Mouse (Mus musculus): ENCODE results near the gene D1Ertd622e. TPM values are rescaled to one million over a fixed set of nuclear protein-coding genes. Genes with fewer than 3 reads are reported as not detected.

The D1Ertd622e gene
- polyA plus RNA-seq, 2 experiments, result 14.1 to 14.7 TPM

DNA sequence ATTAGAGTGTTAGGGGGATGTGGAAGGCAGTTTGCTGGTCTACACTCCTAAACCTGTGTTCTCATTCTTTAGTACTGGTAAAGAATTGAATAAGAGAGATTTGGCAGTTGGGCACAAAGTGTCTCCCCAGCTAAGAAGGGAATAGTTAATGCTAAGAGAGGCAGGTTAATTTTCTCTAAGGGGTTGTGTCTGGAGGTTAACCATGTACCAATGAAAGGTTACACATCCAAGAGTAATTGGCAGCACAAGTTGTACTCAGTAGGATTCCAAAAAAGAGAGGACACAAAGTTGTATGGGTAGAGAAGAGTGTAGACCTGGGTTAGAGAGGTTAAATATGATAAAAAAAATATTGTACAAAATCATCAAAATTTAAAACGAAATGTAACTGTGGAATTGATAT, 58.5 kb downstream of the D1Ertd622e start:
- ATAC-seq (ENCODE audit: low FRiP score, low read depth), result no peak
- H3K4me2 ChIP-seq (replicated peaks; ENCODE audit: low read depth, low read length, severe bottlenecking), result no peak overlapping the region

GRCm38 (mm10) chr1:97600371-97600770, 61.5 kb downstream of the D1Ertd622e start:
- Histone ChIP-seq H3K27me3 (ENCODE audit: control insufficient read depth, insufficient read depth, low read length) (no peaks in the 10 kb centered on the region), H3K9me3 (ENCODE audit: control insufficient read depth, low read length) (no peaks in the 10 kb centered on the region), H3K4me2 (replicated peaks; ENCODE audit: low read depth, low read length, severe bottlenecking) (no peak overlapping the region), H3K4me3 (replicated peaks; ENCODE audit: low read length) (no peak overlapping the region), H3K9ac (ENCODE audit: low read depth, low read length, severe bottlenecking) (no peak overlapping the region), H3K36me3 (ENCODE audit: control insufficient read depth, insufficient read depth, low read length) (no peaks in the 10 kb centered on the region), H3K4me1 (ENCODE audit: control insufficient read depth, insufficient read depth, low read length) (no peaks in the 10 kb centered on the region), H3K27ac (replicated peaks; ENCODE audit: low read depth, low read length) (no peak overlapping the region)
- WGBS, result 69% methylated on average over 2 of the region's 2 CpGs
- ATAC-seq (ENCODE audit: low FRiP score, low read depth) (no peak), DNase-seq (ENCODE audit: low spot score) (no peak)
- no peak for TF ChIP-seq POLR2A (IDR thresholded peaks at IDR 0.05; ENCODE audit: borderline replicate concordance, extremely low read depth, insufficient read depth, insufficient read length)

More for the DNA sequence above, 58.5 kb downstream of the D1Ertd622e start:
- Histone ChIP-seq H3K36me3 (ENCODE audit: control insufficient read depth, insufficient read depth, low read length) (no peaks in the 10 kb centered on the region), H3K4me1 (ENCODE audit: control insufficient read depth, insufficient read depth, low read length) (no peaks in the 10 kb centered on the region), H3K27me3 (ENCODE audit: control insufficient read depth, insufficient read depth, low read length) (no peaks in the 10 kb centered on the region), H3K27ac (replicated peaks; ENCODE audit: low read depth, low read length) (no peak overlapping the region), H3K9ac (ENCODE audit: low read depth, low read length, severe bottlenecking) (no peak overlapping the region), H3K9me3 (ENCODE audit: control insufficient read depth, low read length) (no peaks in the 10 kb centered on the region), H3K4me3 (replicated peaks; ENCODE audit: low read length) (no peak overlapping the region)
- WGBS, result 77% methylated on average over 1 of the region's 1 CpGs
- DNase-seq (ENCODE audit: low spot score), result no peak
- no peak for TF ChIP-seq POLR2A (IDR thresholded peaks at IDR 0.05; ENCODE audit: borderline replicate concordance, extremely low read depth, insufficient read depth, insufficient read length)

DNA sequence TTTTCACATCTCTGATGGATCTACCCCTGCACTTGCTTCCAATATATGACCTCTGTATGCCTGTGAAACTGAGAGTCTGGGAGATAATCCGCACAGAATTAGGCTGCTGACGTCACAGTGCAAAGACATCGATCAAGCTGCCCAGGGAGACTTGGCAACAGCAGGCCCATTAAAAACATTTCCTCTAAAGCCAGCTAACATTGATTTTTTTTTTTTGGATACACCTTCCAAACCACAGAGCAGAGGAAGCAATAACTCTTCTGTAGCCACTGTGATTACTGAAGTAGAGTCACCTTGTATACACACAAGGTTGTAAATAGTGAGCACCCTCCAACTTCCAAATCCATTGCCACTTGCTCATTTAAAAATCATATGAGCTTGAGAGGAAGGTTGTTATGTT, 62.8 kb downstream of the D1Ertd622e start:
- no peak for ATAC-seq (ENCODE audit: low FRiP score, low read depth)
- no peak for DNase-seq (ENCODE audit: low spot score)
- H3K27ac ChIP-seq (replicated peaks; ENCODE audit: low read depth, low read length), result no peak overlapping the region
- H3K4me2 ChIP-seq (replicated peaks; ENCODE audit: low read depth, low read length, severe bottlenecking), result no peak overlapping the region
- H3K4me3 ChIP-seq (replicated peaks; ENCODE audit: low read length), result no peak overlapping the region
- no peaks in the 10 kb centered on the region for H3K9me3 ChIP-seq (ENCODE audit: control insufficient read depth, low read length)
- no peaks in the 10 kb centered on the region for H3K27me3 ChIP-seq (ENCODE audit: control insufficient read depth, insufficient read depth, low read length)
- no peaks in the 10 kb centered on the region for H3K36me3 ChIP-seq (ENCODE audit: control insufficient read depth, insufficient read depth, low read length)
- TF ChIP-seq POLR2A (IDR thresholded peaks at IDR 0.05; ENCODE audit: borderline replicate concordance, extremely low read depth, insufficient read depth, insufficient read length), result no peak
- no peak overlapping the region for H3K9ac ChIP-seq (ENCODE audit: low read depth, low read length, severe bottlenecking)
- WGBS, result 61% methylated on average over 3 of the region's 3 CpGs
- no peaks in the 10 kb centered on the region for H3K4me1 ChIP-seq (ENCODE audit: control insufficient read depth, insufficient read depth, low read length)

- no peak overlapping the region for H3K4me3 ChIP-seq (replicated peaks; ENCODE audit: low read length)
- no peaks in the 10 kb centered on the region for H3K4me1 ChIP-seq (ENCODE audit: control insufficient read depth, insufficient read depth, low read length)
- no peaks in the 10 kb centered on the region for H3K36me3 ChIP-seq (ENCODE audit: control insufficient read depth, insufficient read depth, low read length)
- H3K27ac ChIP-seq (replicated peaks; ENCODE audit: low read depth, low read length), result no peak overlapping the region
- 72% methylated on average over 3 of the region's 3 CpGs for WGBS
- no peak overlapping the region for H3K9ac ChIP-seq (ENCODE audit: low read depth, low read length, severe bottlenecking)
- DNase-seq (ENCODE audit: low spot score) (no peak), ATAC-seq (ENCODE audit: low FRiP score, low read depth) (no peak)
- no peak overlapping the region for H3K4me2 ChIP-seq (replicated peaks; ENCODE audit: low read depth, low read length, severe bottlenecking)
- no peaks in the 10 kb centered on the region for H3K9me3 ChIP-seq (ENCODE audit: control insufficient read depth, low read length)
- TF ChIP-seq POLR2A (IDR thresholded peaks at IDR 0.05; ENCODE audit: borderline replicate concordance, extremely low read depth, insufficient read depth, insufficient read length), result no peak
- H3K27me3 ChIP-seq (ENCODE audit: control insufficient read depth, insufficient read depth, low read length), result no peaks in the 10 kb centered on the region
Observed at GRCm38 (mm10) chr1:97588561-97588960, 73.3 kb downstream of the D1Ertd622e start.

DNA sequence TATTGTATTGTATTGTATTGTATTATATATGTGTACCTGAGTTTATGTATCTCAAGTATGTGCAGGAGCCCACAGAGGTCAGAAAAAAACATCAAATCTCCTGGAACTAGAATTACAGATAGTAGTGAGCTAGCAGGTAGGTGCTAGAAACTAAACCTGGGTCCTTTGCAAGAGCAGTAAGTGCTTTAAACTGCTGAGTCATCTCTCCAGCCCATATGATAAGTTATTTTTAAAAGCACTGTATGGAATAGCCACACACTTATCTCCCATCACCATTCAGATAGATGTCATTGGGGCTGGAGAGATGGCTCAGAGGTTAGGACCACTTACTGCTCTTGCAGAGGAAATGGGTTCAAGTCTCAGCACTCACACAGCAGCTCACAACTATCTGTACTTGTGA, 76.8 kb downstream of the D1Ertd622e start:
- H3K4me2 ChIP-seq (replicated peaks; ENCODE audit: low read depth, low read length, severe bottlenecking), result no peak overlapping the region
- H3K27me3 ChIP-seq (ENCODE audit: control insufficient read depth, insufficient read depth, low read length), result no peaks in the 10 kb centered on the region
- no peaks in the 10 kb centered on the region for H3K9me3 ChIP-seq (ENCODE audit: control insufficient read depth, low read length)
- H3K4me3 ChIP-seq (replicated peaks; ENCODE audit: low read length), result no peak overlapping the region
- no peak overlapping the region for H3K9ac ChIP-seq (ENCODE audit: low read depth, low read length, severe bottlenecking)
- no peak overlapping the region for H3K27ac ChIP-seq (replicated peaks; ENCODE audit: low read depth, low read length)
- no peaks in the 10 kb centered on the region for H3K4me1 ChIP-seq (ENCODE audit: control insufficient read depth, insufficient read depth, low read length)
- no peak for DNase-seq (ENCODE audit: low spot score)
- TF ChIP-seq POLR2A (IDR thresholded peaks at IDR 0.05; ENCODE audit: borderline replicate concordance, extremely low read depth, insufficient read depth, insufficient read length), result no peak
- ATAC-seq (ENCODE audit: low FRiP score, low read depth), result no peak
- H3K36me3 ChIP-seq (ENCODE audit: control insufficient read depth, insufficient read depth, low read length), result no peaks in the 10 kb centered on the region

DNA sequence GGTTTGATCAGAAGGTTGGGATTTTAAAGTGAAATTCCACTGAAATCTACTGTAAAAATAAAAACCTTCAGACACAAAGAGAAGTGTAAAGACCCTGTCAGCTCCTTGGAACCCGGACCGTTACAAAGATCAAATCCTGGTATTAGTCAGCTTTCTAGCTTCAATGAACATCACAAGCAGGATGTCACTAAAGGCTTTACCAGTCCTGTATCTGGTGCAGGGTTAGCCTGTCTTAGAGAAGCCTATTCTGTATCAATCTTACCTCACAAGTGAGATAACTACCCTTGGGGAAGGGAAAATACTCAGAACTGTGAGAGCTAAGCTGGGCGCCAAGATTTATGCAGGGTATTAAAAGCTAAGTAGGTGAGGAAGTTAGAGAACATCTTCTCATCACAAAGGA, 77.7 kb downstream of the D1Ertd622e start:
- no peak overlapping the region for H3K9ac ChIP-seq (ENCODE audit: low read depth, low read length, severe bottlenecking)
- WGBS, result 81% methylated on average over 3 of the region's 3 CpGs
- no peak for TF ChIP-seq POLR2A (IDR thresholded peaks at IDR 0.05; ENCODE audit: borderline replicate concordance, extremely low read depth, insufficient read depth, insufficient read length)
- no peak for DNase-seq (ENCODE audit: low spot score)
- H3K4me2 ChIP-seq (replicated peaks; ENCODE audit: low read depth, low read length, severe bottlenecking), result no peak overlapping the region
- H3K4me1 ChIP-seq (ENCODE audit: control insufficient read depth, insufficient read depth, low read length), result no peaks in the 10 kb centered on the region
- no peaks in the 10 kb centered on the region for H3K9me3 ChIP-seq (ENCODE audit: control insufficient read depth, low read length)
- no peak overlapping the region for H3K4me3 ChIP-seq (replicated peaks; ENCODE audit: low read length)
- no peak for ATAC-seq (ENCODE audit: low FRiP score, low read depth)
- no peaks in the 10 kb centered on the region for H3K27me3 ChIP-seq (ENCODE audit: control insufficient read depth, insufficient read depth, low read length)
- H3K27ac ChIP-seq (replicated peaks; ENCODE audit: low read depth, low read length), result no peak overlapping the region
- H3K36me3 ChIP-seq (ENCODE audit: control insufficient read depth, insufficient read depth, low read length), result no peaks in the 10 kb centered on the region
